Mouse (Mus musculus) forebrain, embryonic 16.5 days (tissue): ENCODE results near the gene Kdm4b. TPM values are rescaled to one million over a fixed set of nuclear protein-coding genes. Genes with fewer than 3 reads are reported as not detected.

Experiments used
- ATAC-seq: fragments of 200-750 bp; cut with Nextera tagmentation; 2 replicates; pipeline ENCODE4 v1.8.0; 2017; ENCODE audit warnings: mild to moderate bottlenecking, moderate library complexity
- H3K27ac ChIP-seq: fragments of 300-500 bp; sonication (generic); 2 replicates; pipeline ENCODE4 v1.5.1; 2014; ENCODE audit warnings: low read length, control low read depth
- H3K27me3 ChIP-seq: fragments of 300-500 bp; sonication (generic); replicated peaks from 2 replicates; pipeline ENCODE4 v1.6.1; 2014; ENCODE audit warnings: low read length; ENCODE audit not compliant: control insufficient read depth, insufficient read depth
- H3K36me3 ChIP-seq: fragments of 300-500 bp; sonication (generic); 2 replicates; pipeline ENCODE4 v1.6.1; 2014; ENCODE audit not compliant: control insufficient read depth, insufficient read depth
- H3K4me1 ChIP-seq: fragments of 300-500 bp; sonication (generic); replicated peaks from 2 replicates; pipeline ENCODE4 v1.6.1; 2014; ENCODE audit warnings: low read length; ENCODE audit not compliant: control insufficient read depth, insufficient read depth
- H3K4me2 ChIP-seq: fragments of 300-500 bp; sonication (generic); 2 replicates; pipeline ENCODE4 v1.6.1; 2014; ENCODE audit warnings: mild to moderate bottlenecking, low read length, control low read depth
- H3K4me3 ChIP-seq: fragments of 300-500 bp; sonication (generic); replicated peaks from 2 replicates; pipeline ENCODE4 v1.5.1; 2014; ENCODE audit warnings: mild to moderate bottlenecking, low read length, control low read depth
- H3K9ac ChIP-seq: fragments of 300-500 bp; sonication (generic); replicated peaks from 2 replicates; pipeline ENCODE4 v1.6.1; 2014; ENCODE audit warnings: low read depth, low read length, control low read depth
- H3K9me3 ChIP-seq: fragments of 300-500 bp; sonication (generic); 2 replicates; pipeline ENCODE4 v1.6.1; 2016; ENCODE audit warnings: low read length; ENCODE audit not compliant: control insufficient read depth
- WGBS: fragments of 180-500 bp; shearing (Covaris S2); extraction: QIAGEN DNeasy Blood & Tissue Kit; methylation state at CpG from one replicate; pipeline ENCODE4 v1.1.7; 2014; 5-methylcytosine and 5-hydroxymethylcytosine counted together
- polyA plus RNA-seq: library from polyadenylated mRNA; unstranded; fragments of >200 nt; fragmentation: Nextera tagmentation; extraction: Ambion mirVana; gene quantifications from 2 replicates; pipeline ENCODE4 v1.2.1, GENCODE M21; 2015

Gene Kdm4b
- polyA plus RNA-seq, 1 experiment from 2014 or later, result 81.6 TPM

DNA sequence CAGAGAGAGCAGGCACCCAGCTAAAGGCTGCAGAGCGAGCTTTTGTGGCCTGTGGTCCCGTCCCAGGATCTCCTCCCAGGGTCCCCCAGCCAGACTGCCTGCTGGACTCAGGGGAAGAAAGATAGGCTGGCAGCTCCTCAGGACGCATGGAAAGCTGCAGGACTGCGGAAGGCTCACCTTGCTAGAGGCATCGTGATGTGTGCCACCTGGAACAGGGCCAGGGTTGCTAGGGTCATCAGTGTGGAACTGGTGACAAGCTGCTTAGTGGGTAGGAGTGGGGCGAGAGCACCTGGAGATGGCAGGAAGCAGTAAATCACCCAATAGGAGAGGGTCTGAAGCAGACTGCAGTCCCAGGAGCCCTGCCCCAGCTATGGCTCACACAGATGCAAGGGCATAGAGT, 61.8 kb downstream of the Kdm4b start:
- H3K27ac ChIP-seq, result no peak overlapping the region
- no peak overlapping the region for H3K4me3 ChIP-seq
- H3K4me2 ChIP-seq, result no peak overlapping the region
- H3K4me1 ChIP-seq, result 0 out of 2 replicates have a peak, but pooled peaks cover 2% of the 10 kb centered on the region
- peaks cover 19% of the 10 kb centered on the region for H3K36me3 ChIP-seq
- ATAC-seq, result no peak
- H3K27me3 ChIP-seq, result no peaks in the 10 kb centered on the region
- H3K9me3 ChIP-seq, result no peaks in the 10 kb centered on the region
- WGBS, result 89% methylated on average over 6 of the region's 6 CpGs
- no peak overlapping the region for H3K9ac ChIP-seq

DNA sequence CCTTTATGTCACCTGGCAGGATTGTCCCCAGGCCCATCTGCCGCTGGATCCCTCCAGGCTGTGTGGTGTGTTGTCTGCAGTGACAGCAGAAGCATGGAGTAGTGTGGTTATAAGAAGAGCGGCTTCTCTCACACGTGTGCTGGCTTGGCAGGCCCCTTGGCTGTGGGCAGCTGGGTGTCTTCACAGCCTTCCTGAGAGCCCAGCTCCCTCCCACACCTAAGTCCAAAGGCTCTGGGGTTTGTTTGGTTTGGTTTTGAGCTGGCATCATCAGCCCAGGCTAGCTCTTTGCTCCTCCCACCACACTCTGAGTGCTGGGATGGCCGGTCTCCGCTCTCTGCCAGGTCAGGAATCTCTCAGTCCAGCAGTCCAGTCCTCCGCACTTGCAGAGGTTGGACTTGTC, 67.4 kb downstream of the Kdm4b start:
- Histone ChIP-seq H3K4me1 (no peaks in the 10 kb centered on the region), H3K4me3 (no peak overlapping the region), H3K9me3 (no peaks in the 10 kb centered on the region), H3K9ac (no peak overlapping the region), H3K36me3 (peaks cover 33% of the 10 kb centered on the region), H3K4me2 (no peak overlapping the region), H3K27me3 (no peaks in the 10 kb centered on the region), H3K27ac (no peak overlapping the region)
- WGBS, result 87% methylated on average over 6 of the region's 6 CpGs
- no peak for ATAC-seq

DNA sequence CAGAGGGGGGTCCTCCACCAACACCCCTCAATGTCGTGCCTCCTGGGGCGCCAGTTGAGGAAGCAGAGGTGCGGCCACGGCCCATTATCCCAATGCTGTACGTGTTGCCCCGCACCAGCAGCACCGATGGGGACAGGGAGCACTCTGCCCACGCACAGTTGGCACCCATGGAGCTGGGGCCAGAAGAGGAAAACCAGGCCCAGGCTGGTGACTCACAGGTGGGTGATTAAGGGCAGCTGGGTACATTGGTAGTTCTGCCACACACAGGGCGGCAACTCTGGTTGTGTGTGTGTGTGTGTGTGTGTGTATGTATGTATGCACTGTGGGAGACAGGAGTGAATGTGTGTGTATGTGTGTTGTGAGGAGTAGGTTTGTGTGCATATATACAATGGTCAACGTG, 68.0 kb downstream of the Kdm4b start:
- no peak overlapping the region for H3K4me2 ChIP-seq
- H3K4me1 ChIP-seq, result no peaks in the 10 kb centered on the region
- peaks cover 34% of the 10 kb centered on the region for H3K36me3 ChIP-seq
- ATAC-seq, result no peak
- WGBS, result 94% methylated on average over 10 of the region's 10 CpGs
- H3K4me3 ChIP-seq, result no peak overlapping the region
- H3K27ac ChIP-seq, result no peak overlapping the region
- no peaks in the 10 kb centered on the region for H3K9me3 ChIP-seq
- H3K27me3 ChIP-seq, result no peaks in the 10 kb centered on the region
- no peak overlapping the region for H3K9ac ChIP-seq

DNA sequence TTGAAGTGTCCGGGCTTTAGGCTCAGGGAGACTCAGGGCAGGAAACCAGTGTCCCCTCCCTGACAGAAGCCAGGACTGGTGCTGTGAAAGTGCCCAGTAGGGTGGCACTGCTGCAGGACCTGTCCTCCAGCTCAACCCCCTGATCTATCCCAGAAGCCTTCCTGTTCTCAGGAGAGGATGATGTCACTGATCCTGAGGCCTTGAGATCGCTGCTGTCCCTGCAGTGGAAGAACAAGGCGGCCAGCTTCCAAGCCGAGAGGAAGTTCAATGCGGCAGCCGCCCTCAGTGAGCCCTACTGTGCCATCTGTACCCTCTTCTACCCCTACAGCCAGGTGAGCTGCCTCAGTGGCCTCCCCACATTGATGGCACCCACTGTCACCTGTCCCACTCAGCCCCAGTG, 70.2 kb downstream of the Kdm4b start:
- Histone ChIP-seq H3K4me3 (no peak overlapping the region), H3K27ac (no peak overlapping the region), H3K9me3 (no peaks in the 10 kb centered on the region), H3K27me3 (no peaks in the 10 kb centered on the region), H3K4me1 (no peaks in the 10 kb centered on the region), H3K4me2 (no peak overlapping the region), H3K36me3 (peaks cover 45% of the 10 kb centered on the region), H3K9ac (no peak overlapping the region)
- WGBS, result 97% methylated on average over 6 of the region's 6 CpGs
- no peak for ATAC-seq

DNA sequence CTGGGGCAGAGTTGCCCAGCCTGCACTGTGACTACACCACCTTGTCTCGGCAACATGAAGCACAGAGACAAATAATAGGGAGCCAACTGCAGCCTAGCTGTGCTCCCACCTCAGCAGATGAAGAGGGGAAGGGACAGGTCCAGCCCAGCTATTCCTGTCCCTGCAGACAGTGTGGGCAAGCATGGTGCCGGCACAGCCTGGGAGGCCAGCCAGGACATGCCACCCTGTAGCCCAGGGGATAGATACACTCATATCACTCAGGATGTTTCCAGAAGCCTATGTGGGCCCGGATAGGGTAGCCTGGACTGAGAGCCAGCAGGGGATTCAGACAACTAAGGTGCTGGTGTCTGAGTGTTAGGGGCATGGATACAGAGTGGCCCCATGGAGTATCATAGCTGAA, 74.4 kb downstream of the Kdm4b start:
- no peaks in the 10 kb centered on the region for H3K27me3 ChIP-seq
- no peak overlapping the region for H3K4me2 ChIP-seq
- no peak overlapping the region for H3K4me3 ChIP-seq
- H3K27ac ChIP-seq, result no peak overlapping the region
- 89% methylated on average over 3 of the region's 3 CpGs for WGBS
- H3K9me3 ChIP-seq, result no peaks in the 10 kb centered on the region
- H3K4me1 ChIP-seq, result no peaks in the 10 kb centered on the region
- ATAC-seq, result no peak
- peaks cover 47% of the 10 kb centered on the region for H3K36me3 ChIP-seq
- H3K9ac ChIP-seq, result no peak overlapping the region

DNA sequence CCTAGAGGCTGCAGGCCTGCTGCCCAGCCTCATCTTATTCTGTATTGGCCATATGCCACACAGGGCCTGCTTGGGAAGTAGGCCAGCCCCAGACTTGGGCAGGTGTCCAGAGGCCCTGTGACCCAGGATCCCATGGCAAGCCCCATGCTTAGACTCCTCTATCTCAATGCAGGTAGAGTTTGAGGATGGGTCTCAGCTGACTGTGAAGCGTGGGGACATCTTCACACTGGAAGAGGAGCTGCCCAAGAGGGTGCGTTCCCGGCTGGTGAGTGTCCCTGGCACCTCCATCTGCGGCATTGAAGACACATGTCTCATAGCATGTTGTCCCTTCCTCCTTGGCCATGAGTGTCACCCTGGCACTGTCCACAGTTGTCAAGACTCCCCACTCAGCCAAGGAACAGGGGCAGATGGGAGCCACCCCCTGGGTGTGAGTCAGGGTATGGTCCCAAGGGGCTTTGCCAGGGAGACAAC, 75.2 kb downstream of the Kdm4b start:
- Histone ChIP-seq H3K36me3 (peaks cover 44% of the 10 kb centered on the region), H3K4me2 (no peak overlapping the region), H3K4me3 (no peak overlapping the region), H3K9me3 (no peaks in the 10 kb centered on the region), H3K9ac (no peak overlapping the region), H3K4me1 (no peaks in the 10 kb centered on the region), H3K27me3 (no peaks in the 10 kb centered on the region), H3K27ac (no peak overlapping the region)
- 93% methylated on average over 4 of the region's 4 CpGs for WGBS
- no peak for ATAC-seq

DNA sequence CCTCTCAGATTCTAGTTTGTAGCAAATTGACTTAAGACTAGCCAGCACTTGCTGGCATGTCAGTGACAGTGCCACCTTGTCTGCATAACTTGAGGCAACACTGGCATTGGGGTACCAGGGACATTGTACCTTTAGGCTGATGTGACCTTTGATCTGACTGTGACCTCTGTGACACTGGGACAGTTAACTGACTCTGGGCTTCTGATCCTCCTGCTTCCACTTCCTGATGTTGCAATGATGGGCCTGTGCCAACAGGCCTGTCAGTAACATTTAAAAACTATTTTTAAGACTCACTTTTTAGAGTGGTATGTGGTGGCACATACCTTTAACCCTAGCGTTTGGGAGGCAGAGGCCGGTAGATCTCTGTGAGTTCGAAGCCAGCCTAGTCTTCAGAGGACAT, 79.5 kb downstream of the Kdm4b start:
- Histone ChIP-seq H3K4me3 (no peak overlapping the region), H3K4me2 (no peak overlapping the region), H3K4me1 (peaks cover 29% of the 10 kb centered on the region), H3K9ac (no peak overlapping the region), H3K36me3 (peaks cover 20% of the 10 kb centered on the region), H3K27me3 (no peaks in the 10 kb centered on the region), H3K27ac (no peak overlapping the region), H3K9me3 (no peaks in the 10 kb centered on the region)
- ATAC-seq, result no peak
- 95% methylated on average over 3 of the region's 3 CpGs for WGBS

DNA sequence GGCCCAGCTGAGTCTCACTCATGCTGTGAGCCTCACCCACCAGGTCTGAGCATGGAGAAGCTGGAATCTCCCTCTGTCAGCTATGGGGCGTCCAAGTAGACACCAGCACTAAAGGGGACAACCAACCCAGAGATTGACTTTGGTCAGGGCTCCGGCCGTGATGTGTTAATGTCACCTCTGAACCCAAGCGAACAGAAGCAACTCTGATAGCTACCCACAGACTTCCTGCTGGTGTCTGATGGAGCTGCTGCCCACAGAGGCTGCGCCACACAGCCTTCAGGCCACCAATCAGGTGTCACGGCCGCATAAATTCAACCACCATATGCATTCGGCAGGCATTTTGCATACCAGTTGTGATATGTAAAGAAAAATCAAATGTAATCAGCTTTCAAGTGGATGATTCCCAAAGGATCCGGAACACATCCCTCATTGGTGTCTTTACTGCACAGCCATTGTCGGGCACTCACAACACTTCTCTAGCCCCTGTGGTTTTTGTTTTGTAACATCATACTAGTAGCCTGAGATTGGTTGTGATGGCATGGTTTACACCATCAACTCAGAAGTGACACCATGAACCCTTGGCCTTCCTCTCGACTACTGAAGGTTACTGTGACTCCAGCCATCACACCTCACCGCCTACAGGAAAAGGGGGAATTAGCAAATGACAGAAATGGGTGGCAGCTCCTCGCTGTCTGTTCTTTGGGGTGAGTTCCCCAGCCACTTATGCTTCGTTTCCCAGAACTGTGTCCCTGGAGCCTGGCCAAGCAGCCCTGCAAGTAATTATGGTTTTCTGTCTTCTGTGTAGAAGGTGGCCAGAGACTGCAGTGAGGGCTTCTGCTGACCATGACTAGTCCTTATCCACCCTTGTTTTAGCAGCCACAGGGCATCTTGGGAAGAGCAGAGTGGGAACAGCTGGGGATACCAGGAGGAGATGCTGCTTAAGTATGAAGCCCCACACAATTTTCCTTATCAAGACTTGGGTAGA, 80.3 kb downstream of the Kdm4b start:
- no peak overlapping the region for H3K4me2 ChIP-seq
- no peak overlapping the region for H3K4me3 ChIP-seq
- H3K9me3 ChIP-seq, result no peaks in the 10 kb centered on the region
- peaks cover 29% of the 10 kb centered on the region for H3K4me1 ChIP-seq
- WGBS, result 75% methylated on average over 14 of the region's 14 CpGs
- H3K9ac ChIP-seq, result no peak overlapping the region
- H3K27ac ChIP-seq, result peak overlapping the region; percentile 0
- peaks cover 18% of the 10 kb centered on the region for H3K36me3 ChIP-seq
- no peak for ATAC-seq
- H3K27me3 ChIP-seq, result no peaks in the 10 kb centered on the region

DNA sequence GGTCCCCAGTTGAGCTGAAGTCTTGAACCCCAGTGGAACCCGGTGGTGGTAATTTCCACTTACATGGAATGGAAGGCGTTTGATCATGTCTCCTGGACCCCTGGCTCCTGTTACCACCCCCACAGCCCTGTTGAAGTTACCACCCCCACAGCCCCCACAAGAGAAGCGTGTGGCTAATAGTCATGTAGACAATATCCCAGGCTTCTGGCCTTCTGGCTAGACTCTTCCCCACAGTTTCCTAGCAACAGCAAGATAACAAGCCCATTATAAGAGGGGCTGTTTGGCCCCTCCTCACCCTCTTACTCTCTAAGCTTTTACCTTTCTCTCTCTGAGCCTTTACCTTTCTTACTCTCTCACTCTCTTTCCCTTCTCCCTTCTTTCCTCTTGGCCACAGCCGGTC, 81.0 kb downstream of the Kdm4b start:
- ATAC-seq, result 0 out of 2 replicates have a peak, but pooled peaks have one; percentile 2

More for the DNA sequence above, 81.0 kb downstream of the Kdm4b start:
- peaks cover 20% of the 10 kb centered on the region for H3K36me3 ChIP-seq
- peaks cover 29% of the 10 kb centered on the region for H3K4me1 ChIP-seq
- H3K4me3 ChIP-seq, result no peak overlapping the region
- H3K27me3 ChIP-seq, result no peaks in the 10 kb centered on the region
- H3K4me2 ChIP-seq, result no peak overlapping the region
- 51% methylated on average over 4 of the region's 4 CpGs for WGBS
- no peaks in the 10 kb centered on the region for H3K9me3 ChIP-seq
- no peak overlapping the region for H3K9ac ChIP-seq
- peak overlapping the region; percentile 0 for H3K27ac ChIP-seq
